Mouse (Mus musculus) thymus, postnatal 10 days (tissue): ENCODE results near the gene Nrde2.

Source experiments
- DNase-seq, 2 experiments: peaks; one replicate each; pipeline ENCODE4 v3.0.0; 2021; ENCODE audit warnings: low spot score in 2 of 2

Nrde2 gene

GRCm38 (mm10) chr12:100178898-100179440 is 19.5 kb upstream of the Nrde2 start:
- DNase-seq = no peak

- no peak for DNase-seq
Observed at GRCm38 (mm10) chr12:100176469-100177056, 17.1 kb upstream of the Nrde2 start.

GRCm38 (mm10) chr12:100172481-100172880 is 13.0 kb upstream of the Nrde2 start:
- DNase-seq = no peak

GRCm38 (mm10) chr12:100167931-100168871 is 8.7 kb upstream of the Nrde2 start:
- DNase-seq = peak; percentile 9 to 31

- DNase-seq = no peak
Observed at GRCm38 (mm10) chr12:100167502-100167901, 8.0 kb upstream of the Nrde2 start.

- no peak for DNase-seq
Observed at GRCm38 (mm10) chr12:100166939-100167338, 7.5 kb upstream of the Nrde2 start.

- peak; percentile 15 to 42 for DNase-seq
Observed at GRCm38 (mm10) chr12:100166177-100166576, 6.7 kb upstream of the Nrde2 start.

- no peak for DNase-seq
Observed at GRCm38 (mm10) chr12:100164991-100165500, 5.6 kb upstream of the Nrde2 start.

- DNase-seq = no peak
Observed at GRCm38 (mm10) chr12:100152466-100152865, 7.0 kb downstream of the Nrde2 start.

- DNase-seq = no peak
Observed at GRCm38 (mm10) chr12:100144269-100144668, 15.2 kb downstream of the Nrde2 start.

GRCm38 (mm10) chr12:100143737-100144136 is 15.7 kb downstream of the Nrde2 start:
- no peak for DNase-seq

- no peak for DNase-seq
Observed at GRCm38 (mm10) chr12:100142848-100143523, 16.5 kb downstream of the Nrde2 start.

- DNase-seq = no peak
Observed at GRCm38 (mm10) chr12:100135117-100135516, 24.3 kb downstream of the Nrde2 start.

GRCm38 (mm10) chr12:100134395-100134936 is 25.0 kb downstream of the Nrde2 start:
- no peak for DNase-seq

- peak; percentile 27 to 64 for DNase-seq
Observed at GRCm38 (mm10) chr12:100131655-100132054, 27.8 kb downstream of the Nrde2 start.

- DNase-seq = no peak
Observed at GRCm38 (mm10) chr12:100131167-100131566, 28.3 kb downstream of the Nrde2 start.

- no peak for DNase-seq
Observed at GRCm38 (mm10) chr12:100128961-100129360, 30.5 kb downstream of the Nrde2 start.

- DNase-seq = no peak
Observed at GRCm38 (mm10) chr12:100128522-100128921, 30.9 kb downstream of the Nrde2 start.

- DNase-seq = no peak
Observed at GRCm38 (mm10) chr12:100127866-100128480, 31.5 kb downstream of the Nrde2 start.

GRCm38 (mm10) chr12:100126968-100127865 is 32.2 kb downstream of the Nrde2 start:
- no peak for DNase-seq
